Mouse (Mus musculus): ENCODE results near the gene Fam185a.

Gene Fam185a

GRCm38 (mm10) chr5:21493294-21493999 is 68.7 kb downstream of the Fam185a start:
- no peak for DNase-seq (ENCODE audit: low spot score in 2 of 2)

- no peak for DNase-seq (ENCODE audit: low spot score in 2 of 2)
These were observed 70.0 kb downstream of the Fam185a start for GRCm38 (mm10) chr5:21494781-21495180.

- no peak for DNase-seq (ENCODE audit: low spot score in 2 of 2)
These were observed 71.6 kb downstream of the Fam185a start for GRCm38 (mm10) chr5:21496321-21496720.

GRCm38 (mm10) chr5:21496881-21497280 is 72.1 kb downstream of the Fam185a start:
- DNase-seq (ENCODE audit: low spot score in 2 of 2), result no peak

GRCm38 (mm10) chr5:21498490-21498889 is 73.7 kb downstream of the Fam185a start:
- DNase-seq (ENCODE audit: low spot score in 2 of 2), result no peak

- no peak for DNase-seq (ENCODE audit: low spot score in 2 of 2)
These were observed 74.2 kb downstream of the Fam185a start for GRCm38 (mm10) chr5:21498925-21499324.

- DNase-seq (ENCODE audit: low spot score in 2 of 2), result no peak
These were observed 75.4 kb downstream of the Fam185a start for GRCm38 (mm10) chr5:21500133-21500532.

- no peak for DNase-seq (ENCODE audit: low spot score in 2 of 2)
These were observed 76.2 kb downstream of the Fam185a start for GRCm38 (mm10) chr5:21500941-21501340.

GRCm38 (mm10) chr5:21502936-21503610 is 78.3 kb downstream of the Fam185a start:
- no peak for DNase-seq (ENCODE audit: low spot score in 2 of 2)

- DNase-seq (ENCODE audit: low spot score in 2 of 2), result no peak
These were observed 80.4 kb downstream of the Fam185a start for GRCm38 (mm10) chr5:21505159-21505558.

- no peak for DNase-seq (ENCODE audit: low spot score in 2 of 2)
These were observed 82.1 kb downstream of the Fam185a start for GRCm38 (mm10) chr5:21506887-21507286.

GRCm38 (mm10) chr5:21509801-21510200 is 85.0 kb downstream of the Fam185a start:
- no peak for DNase-seq (ENCODE audit: low spot score in 2 of 2)

- DNase-seq (ENCODE audit: low spot score in 2 of 2), result no peak
These were observed 88.6 kb downstream of the Fam185a start for GRCm38 (mm10) chr5:21513363-21513762.

GRCm38 (mm10) chr5:21517562-21517961 is 92.8 kb downstream of the Fam185a start:
- no peak for DNase-seq (ENCODE audit: low spot score in 2 of 2)

GRCm38 (mm10) chr5:21518207-21518606 is 93.4 kb downstream of the Fam185a start:
- DNase-seq (ENCODE audit: low spot score in 2 of 2), result no peak

GRCm38 (mm10) chr5:21519166-21519565 is 94.4 kb downstream of the Fam185a start:
- DNase-seq (ENCODE audit: low spot score in 2 of 2), result no peak

- DNase-seq (ENCODE audit: low spot score in 2 of 2), result no peak
These were observed 102.2 kb downstream of the Fam185a start for GRCm38 (mm10) chr5:21526835-21527485.

GRCm38 (mm10) chr5:21527488-21527911 is 102.7 kb downstream of the Fam185a start:
- no peak for DNase-seq (ENCODE audit: low spot score in 2 of 2)

GRCm38 (mm10) chr5:21528068-21528842 is 103.5 kb downstream of the Fam185a start:
- DNase-seq (ENCODE audit: low spot score in 2 of 2), result no peak

- no peak for DNase-seq (ENCODE audit: low spot score in 2 of 2)
These were observed 104.5 kb downstream of the Fam185a start for GRCm38 (mm10) chr5:21529110-21529720.
